Mouse (Mus musculus): Measurements from ENCODE around the gene Coa7.

DNA sequence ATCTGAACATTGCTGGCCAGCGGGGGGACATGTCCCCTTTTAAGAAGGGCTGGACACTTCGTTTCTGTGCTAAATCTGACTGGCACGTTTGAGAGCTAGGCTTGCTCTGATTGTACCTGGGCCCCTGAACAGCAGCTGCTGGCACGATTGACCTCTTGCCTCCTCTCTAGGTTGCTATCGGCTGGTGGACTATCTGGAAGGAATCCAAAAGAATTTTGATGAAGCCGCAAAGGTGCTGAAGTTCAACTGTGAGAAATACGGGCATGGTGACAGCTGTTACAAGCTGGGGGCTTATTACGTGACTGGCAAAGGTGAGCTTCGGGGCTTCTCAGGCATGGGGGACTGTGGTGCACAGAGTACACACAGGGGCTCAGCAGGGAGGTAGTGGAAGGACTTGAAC, 4.1 kb downstream of the Coa7 start:
- TF ChIP-seq POLR2A (IDR thresholded peaks at IDR 0.05; ENCODE audit: low read depth, low read length) (no peak), CTCF (IDR thresholded peaks at IDR 0.05; ENCODE audit: extremely low read depth, insufficient read length, insufficient replicate concordance, low read depth, low read length) (no peak)

Measured in small intestine, adult 2 months (tissue).